Mouse (Mus musculus) left cerebral cortex, postnatal 36 days (tissue): ENCODE results near the gene Cd300ld2. TPM values are rescaled to one million over a fixed set of nuclear protein-coding genes. Genes with fewer than 3 reads are reported as not detected.

Experiments
- total RNA-seq, 2 experiments: library from RNA; stranded (reverse); gene quantifications; 2 replicates each; pipeline ENCODE4 v1.2.3; 2021

Cd300ld2 gene
- total RNA-seq, 2 experiments from 2014 or later, result not detected

Other genes with a start within 250 kb of the Cd300ld2 start
- gene Btbd17, start 220.2 kb downstream of the Cd300ld2 start, total RNA-seq, result 10 to 100 TPM; 29.1 to 35.8 TPM
- gene Gpr142, start 217.3 kb downstream of the Cd300ld2 start, total RNA-seq, result not detected
- 1 to 10 TPM; 4.7 to 8.0 TPM for gene Gprc5c, start 165.0 kb downstream of the Cd300ld2 start, total RNA-seq
- gene Cd300a, start 126.2 kb downstream of the Cd300ld2 start, total RNA-seq, result under 1 TPM; 0.42 to 0.61 TPM
- gene Cd300lb, start 81.8 kb downstream of the Cd300ld2 start, total RNA-seq, result not detected
- not detected for gene Cd300c, start 47.0 kb downstream of the Cd300ld2 start, total RNA-seq
- gene Cd300ld, start 26.3 kb downstream of the Cd300ld2 start, total RNA-seq, result not detected
- 1 to 10 TPM; 3.5 to 4.3 TPM for gene Cd300c2, start 14.3 kb downstream of the Cd300ld2 start, total RNA-seq
- not detected for gene Cd300ld4, start 10.8 kb upstream of the Cd300ld2 start, total RNA-seq
- under 1 TPM; 0.72 to 0.75 TPM for gene Cd300ld5, start 21.6 kb upstream of the Cd300ld2 start, total RNA-seq
- gene Cd300ld3, start 32.2 kb upstream of the Cd300ld2 start, total RNA-seq, result under 1 TPM; 0.72 to 0.75 TPM
- not detected for gene Cd300e, start 46.0 kb upstream of the Cd300ld2 start, total RNA-seq
- 1 to 10 TPM; 1.1 to 1.9 TPM for gene Rab37, start 75.2 kb upstream of the Cd300ld2 start, total RNA-seq
- gene Cd300lf, start 117.8 kb upstream of the Cd300ld2 start, total RNA-seq, result under 1 TPM; 0.44 to 0.48 TPM
- 10 to 100 TPM; 76.4 to 82.8 TPM for gene Slc9a3r1, start 147.1 kb upstream of the Cd300ld2 start, total RNA-seq
- gene Tmem104, start 171.3 kb upstream of the Cd300ld2 start, total RNA-seq, result 10 to 100 TPM; 14.2 to 15.4 TPM
- 10 to 100 TPM; 25.2 to 30.1 TPM for gene Nat9, start 171.7 kb upstream of the Cd300ld2 start, total RNA-seq